Mouse (Mus musculus) CD4-positive, CD25-positive, alpha-beta regulatory T cell, adult 2 months (primary cell): ENCODE measurements around the gene Slc34a2.

Source experiments
- DNase-seq: peaks from one replicate; pipeline ENCODE4 v3.0.0-alpha.2; 2012; ENCODE audit warnings: low read depth, low spot score

The Slc34a2 gene

DNA sequence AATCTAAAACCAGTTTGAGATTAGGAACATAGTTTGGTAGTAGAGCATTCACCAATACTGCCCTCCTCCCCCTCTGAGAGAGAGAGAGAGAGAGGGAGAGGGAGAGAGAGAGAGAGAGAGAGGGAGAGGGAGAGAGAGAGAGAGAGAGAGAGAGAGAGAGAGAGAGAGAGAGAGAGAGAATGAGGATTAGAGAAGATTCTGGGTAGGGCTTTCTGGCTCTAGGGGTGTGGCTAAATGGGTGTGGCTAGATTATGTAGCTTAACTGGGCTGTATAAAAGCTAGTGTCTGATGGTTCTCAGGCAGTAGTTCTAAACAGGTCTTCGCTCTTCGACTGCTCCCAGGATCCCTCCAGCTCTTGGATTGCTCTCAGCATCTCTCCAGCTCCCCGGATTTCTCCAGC is at the start of gene Slc34a2:
Gene Slc34a2 (plus strand): TSS at position 301 of the 400 bp plus-strand sequence.
- no peak for DNase-seq

DNA sequence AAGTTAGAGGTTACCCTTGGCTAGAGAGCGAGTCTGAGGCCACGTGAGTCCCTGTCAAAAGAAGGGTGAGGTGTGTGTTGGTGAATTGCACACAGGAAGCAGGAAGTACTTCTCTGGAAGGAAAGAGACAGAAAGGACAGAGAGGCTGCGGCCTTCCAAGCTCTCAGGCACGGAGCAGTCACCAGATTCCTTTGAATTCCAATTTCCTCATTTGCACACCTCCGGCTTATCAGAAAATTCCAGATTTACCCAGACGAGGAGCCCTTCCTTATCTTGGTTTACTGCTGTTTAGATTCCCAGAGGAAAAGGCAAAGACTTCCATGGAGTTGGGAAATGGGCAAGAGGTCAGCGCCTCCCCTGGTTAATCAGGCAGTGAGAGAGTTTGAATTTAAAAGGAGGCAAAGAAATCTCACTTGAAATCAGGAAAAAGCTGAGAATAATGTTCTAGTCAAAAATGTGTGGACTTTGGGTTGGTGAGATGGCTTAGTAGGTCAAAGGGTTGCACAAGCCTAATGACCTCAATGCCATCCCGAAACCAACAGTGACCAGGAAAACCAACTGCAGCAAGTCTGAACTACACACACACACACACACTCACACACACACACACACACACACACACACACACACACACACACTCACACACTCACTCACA is 47.1 kb upstream of the Slc34a2 start:
- no peak for DNase-seq

GRCm38 (mm10) chr5:52992210-52992897 is 45.5 kb upstream of the Slc34a2 start:
- no peak for DNase-seq

DNA sequence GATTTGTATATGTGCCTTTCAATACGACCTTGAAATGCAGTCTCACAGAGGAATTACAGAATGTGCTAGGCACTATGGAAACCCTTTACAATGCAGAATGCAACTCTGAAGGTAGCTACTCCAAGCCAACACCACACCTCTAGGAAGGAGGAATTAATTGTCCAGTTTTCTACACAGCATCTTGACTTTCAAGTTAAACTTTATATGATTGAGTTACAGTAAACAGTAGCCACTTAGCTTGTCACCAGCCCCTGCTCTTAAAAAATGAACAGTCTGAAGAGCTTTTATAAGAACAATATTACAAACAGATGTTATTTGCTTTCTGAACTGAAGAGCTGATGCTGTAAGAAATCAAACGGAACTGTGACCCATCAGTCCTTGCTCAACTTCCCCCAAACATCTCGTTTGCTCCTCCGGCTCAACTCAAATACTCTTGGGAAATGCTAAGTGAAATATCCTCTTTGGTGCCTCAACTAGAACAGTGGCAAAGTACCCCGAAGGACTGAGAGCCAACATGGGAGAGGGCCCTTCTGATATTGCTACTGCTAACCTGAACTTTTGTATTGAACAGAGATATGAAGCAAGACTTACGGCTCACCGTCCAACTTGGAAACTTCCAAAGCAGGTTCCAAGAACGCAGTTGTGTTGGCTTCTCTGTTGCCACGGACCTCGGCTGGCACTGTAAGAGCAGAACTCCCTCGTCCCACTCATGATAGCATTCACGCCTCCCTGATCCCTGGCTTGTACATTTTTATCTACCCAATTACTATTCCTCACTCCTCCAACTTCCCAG is 44.2 kb upstream of the Slc34a2 start:
- no peak for DNase-seq

GRCm38 (mm10) chr5:52995461-52995860 is 42.4 kb upstream of the Slc34a2 start:
- DNase-seq: no peak

GRCm38 (mm10) chr5:52996145-52996544 is 41.7 kb upstream of the Slc34a2 start:
- no peak for DNase-seq

DNA sequence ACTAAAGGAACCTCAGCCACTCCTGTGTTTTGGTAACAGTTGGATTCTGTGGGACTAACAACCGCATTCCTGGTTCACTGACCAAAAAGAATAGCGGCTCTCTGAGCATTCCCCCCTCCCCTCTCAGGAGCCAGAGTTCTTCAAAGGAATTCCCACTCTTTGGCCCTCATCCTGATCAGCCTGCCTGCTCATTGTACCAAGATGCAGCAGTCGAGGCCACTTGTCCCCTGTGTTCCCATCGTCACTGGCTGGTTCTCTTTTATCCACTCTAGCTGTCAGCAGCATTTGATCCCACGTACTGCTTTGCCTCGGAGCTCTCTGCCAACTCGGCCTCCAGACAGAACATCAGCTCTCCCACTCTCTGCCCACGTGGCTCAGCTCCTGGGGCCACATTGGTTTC is 41.3 kb upstream of the Slc34a2 start:
- DNase-seq: no peak

GRCm38 (mm10) chr5:52997032-52997431 is 40.8 kb upstream of the Slc34a2 start:
- DNase-seq: no peak

- no peak for DNase-seq
These were observed 39.7 kb upstream of the Slc34a2 start for GRCm38 (mm10) chr5:52998097-52998760.

GRCm38 (mm10) chr5:53000169-53000872 is 37.6 kb upstream of the Slc34a2 start:
- no peak for DNase-seq

DNA sequence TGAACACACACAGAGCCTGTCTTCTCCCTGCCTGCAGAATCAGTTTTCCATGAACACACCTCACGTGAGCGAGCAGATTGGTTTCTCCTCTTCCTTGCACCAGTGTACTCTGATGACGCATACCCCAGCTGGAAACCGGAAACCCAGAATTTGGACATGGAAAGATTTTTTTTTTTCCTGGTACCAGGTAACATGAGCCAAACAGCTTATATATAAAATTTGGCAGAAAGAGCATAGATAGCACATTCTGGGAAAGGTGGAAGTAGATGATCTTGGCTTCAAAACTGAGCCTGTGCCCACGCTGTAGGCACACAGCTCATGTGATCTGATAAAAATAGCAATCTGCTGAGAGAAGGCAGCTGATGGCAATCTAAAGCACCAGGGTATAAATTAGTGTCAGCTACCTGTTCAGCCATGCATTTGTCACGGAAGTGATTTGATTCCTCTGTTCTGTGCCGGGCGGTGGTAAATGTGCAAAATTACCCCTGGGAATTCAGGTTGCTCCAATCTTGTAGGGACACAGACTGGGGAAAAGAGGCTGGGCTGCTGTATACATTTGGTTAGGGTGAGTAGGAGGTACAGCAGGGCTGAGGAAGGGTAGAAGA is 35.2 kb upstream of the Slc34a2 start:
- no peak for DNase-seq

- no peak for DNase-seq
These were observed 34.4 kb upstream of the Slc34a2 start for GRCm38 (mm10) chr5:53003495-53003894.

GRCm38 (mm10) chr5:53003981-53004380 is 33.9 kb upstream of the Slc34a2 start:
- no peak for DNase-seq

DNA sequence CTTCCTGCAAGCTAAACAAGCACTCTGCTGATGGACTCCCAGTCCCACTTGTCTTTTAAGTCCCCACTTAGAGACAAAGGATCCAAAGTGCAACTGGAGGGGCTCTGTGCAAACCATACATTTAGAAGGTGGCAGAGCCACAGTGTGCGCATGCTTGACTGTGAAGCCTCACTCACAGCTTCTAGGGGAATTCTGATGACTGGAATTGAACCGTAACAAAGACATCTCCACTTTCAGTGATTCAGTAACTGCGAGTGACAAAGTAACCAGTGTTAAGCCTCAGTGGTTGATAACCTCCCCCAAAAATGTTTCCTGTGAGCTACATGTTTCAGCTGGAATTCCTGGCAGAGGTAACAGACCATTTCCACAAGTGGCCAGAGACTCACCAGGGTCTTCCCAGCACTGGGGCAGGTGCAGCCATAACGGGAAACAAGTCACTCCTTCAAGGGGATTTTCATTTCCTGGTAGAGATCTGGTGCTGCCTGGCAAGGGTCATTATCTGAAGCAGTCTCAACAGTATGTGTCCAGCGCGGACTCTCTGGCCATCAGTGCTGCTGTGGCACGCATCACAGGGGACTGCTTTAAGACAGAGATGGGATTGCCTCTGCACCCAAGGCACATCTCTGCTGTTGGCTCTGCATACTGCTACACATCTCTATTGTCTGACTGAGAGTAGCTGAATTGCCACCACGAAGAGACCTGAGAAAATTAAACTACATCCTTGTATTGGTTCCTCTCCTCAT is 28.7 kb upstream of the Slc34a2 start:
- DNase-seq: no peak

DNA sequence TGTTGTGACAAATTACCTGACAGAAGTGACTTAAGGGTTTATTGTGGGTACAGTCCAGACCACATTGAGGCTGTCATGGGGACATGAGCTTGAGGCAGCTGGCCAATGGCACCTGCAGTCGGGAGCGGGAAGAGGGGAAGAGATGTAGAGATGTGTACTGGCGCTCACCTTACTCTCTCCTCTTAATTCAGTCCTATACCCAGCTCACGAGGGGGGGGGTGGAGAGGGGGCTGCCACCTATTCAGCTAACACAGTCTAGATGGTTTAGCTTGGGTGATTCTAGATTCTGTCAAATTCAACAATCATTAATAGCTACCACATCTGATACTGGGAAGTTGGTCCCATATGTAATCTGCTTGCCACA is 28.1 kb upstream of the Slc34a2 start:
- DNase-seq: no peak

DNA sequence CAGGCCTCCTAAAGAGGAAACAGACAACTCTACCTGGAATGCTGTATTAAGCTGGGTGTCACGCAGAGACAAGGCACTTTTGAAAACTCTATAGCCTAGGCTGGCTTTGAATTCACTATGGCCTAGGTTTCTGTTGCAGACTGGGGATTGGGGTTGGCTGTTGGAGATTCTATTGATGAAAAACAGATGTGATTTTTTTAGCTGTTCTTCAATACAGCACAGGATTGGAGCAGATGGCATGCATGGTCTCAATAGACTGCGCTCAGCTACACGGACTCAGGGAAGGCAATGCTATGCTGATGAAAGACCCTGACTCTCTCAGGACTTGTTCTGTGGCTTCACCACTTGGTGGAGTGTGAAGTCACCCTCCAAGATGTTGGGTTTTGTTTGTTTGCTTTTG is 26.6 kb upstream of the Slc34a2 start:
- DNase-seq: no peak

DNA sequence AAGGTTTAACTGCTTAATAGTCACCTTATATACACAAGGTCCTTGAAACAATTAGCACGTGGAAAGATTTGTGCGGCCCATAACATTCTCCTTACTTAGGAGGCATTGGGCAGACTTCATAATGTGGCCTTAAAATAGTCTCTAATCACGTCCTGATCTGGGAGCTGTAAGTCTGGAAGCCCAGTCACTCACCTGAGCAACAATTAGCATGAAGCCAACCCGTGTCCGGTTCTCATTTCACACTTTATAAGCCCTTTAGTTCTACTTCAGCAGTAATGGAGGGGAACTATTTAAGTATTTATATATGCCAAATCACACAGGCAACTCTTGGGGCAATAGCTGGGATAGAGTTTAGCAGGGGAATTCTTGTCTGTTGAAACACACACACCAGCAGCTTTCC is 21.3 kb upstream of the Slc34a2 start:
- no peak for DNase-seq

DNA sequence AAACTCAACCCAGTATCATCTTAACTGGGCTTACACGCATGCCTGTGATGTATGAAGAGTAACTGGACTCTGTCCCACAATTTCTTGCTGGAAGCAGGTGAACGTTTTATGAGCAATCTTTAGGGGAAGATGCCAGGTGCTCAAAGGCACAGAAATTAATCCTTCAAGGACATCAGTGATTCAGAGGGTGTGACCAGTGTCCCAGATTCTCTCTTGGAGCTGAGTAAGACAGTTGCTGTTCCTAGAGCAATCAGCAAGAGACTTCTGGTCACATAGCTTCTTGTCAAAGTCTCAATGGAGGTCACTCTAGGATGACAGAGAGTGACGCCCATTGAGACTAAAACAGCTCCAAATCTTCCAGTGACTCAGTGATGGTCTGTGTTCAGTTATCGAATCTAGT is 19.6 kb upstream of the Slc34a2 start:
- DNase-seq: no peak

DNA sequence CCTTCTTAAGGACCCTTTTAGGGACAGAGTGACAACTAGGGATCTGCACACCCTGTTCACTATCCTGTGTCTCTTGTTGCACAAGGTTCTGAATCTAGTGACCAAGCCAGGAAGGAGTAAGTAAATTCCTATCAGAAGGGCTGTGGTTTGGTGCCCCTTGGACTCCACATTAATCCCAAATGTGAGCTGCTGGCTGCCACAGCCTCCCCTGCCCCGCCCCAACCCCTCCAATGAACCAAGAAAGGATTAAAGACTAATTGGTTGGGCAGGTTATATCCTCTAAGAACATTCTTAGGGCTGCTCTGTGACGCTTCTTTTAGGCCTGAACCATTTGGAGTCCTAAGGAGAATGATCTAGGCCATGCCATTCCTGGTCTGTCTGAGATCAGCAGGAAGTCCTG is 14.4 kb upstream of the Slc34a2 start:
- DNase-seq: no peak

DNA sequence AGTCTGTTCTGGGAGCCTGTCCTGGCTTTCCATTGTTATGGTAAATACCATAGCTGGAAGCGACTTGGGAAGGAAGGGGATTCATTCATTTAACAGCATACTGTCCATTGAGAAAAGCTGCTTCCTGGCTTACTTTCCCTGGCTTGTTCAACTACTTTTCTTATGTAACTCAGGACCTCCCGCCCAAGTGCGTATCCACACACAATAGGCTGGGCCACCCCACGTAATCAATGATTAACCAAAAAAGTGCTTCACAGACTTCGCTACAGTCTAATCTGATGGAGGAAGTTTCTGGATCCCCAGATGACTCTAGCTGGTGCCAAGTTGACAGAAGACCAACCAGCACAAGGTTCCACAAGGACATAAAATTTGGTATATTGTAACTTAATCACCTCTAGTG is 14.0 kb upstream of the Slc34a2 start:
- DNase-seq: no peak
